ENCODE assay signal across 9 mouse cellular contexts in genomic region chr5:33589221-33589888, GRCm38 (mm10). TPM values are rescaled to one million over a fixed set of nuclear protein-coding genes. Genes with fewer than 3 reads are reported as not detected.
DNase-seq lines count a peak whose midpoint lies in the region; ATAC-seq and TF ChIP-seq lines count a peak whose summit lies in the region.
"Had no signal": no experiment of that assay in that cellular context is flagged by ENCODE, and none has a peak within 500 bp of the region (broad histone marks: within the 10 kb centered on the region; RNA-seq: fewer than 3 reads in every experiment).

No protein-coding gene starts in this region.

- no peak for TF ChIP-seq EP300 in stomach, postnatal 0 days (optimal IDR thresholded peaks at IDR 0.05)

- no peak overlapping the region for H3K4me2 ChIP-seq in neural tube, embryonic 12.5 days (replicated peaks)
- H3K4me2 ChIP-seq in stomach, postnatal 0 days (replicated peaks; ENCODE audit: low read depth) = no peak overlapping the region
- H3K4me2 ChIP-seq: embryonic facial prominence, embryonic 12.5 days had no signal

- H3K9me3 ChIP-seq in neural tube, embryonic 12.5 days = no peaks in the 10 kb centered on the region
- no peaks in the 10 kb centered on the region for H3K9me3 ChIP-seq in stomach, postnatal 0 days (ENCODE audit: control insufficient read depth, low read length)
- H3K9me3 ChIP-seq: embryonic facial prominence, embryonic 12.5 days had no signal

- H3K36me3 ChIP-seq in neural tube, embryonic 12.5 days = no peaks in the 10 kb centered on the region
- no peaks in the 10 kb centered on the region for H3K36me3 ChIP-seq in stomach, postnatal 0 days (ENCODE audit: control insufficient read depth, insufficient read depth, low read length)
- H3K36me3 ChIP-seq: embryonic facial prominence, embryonic 12.5 days had no signal

- H3K27ac ChIP-seq in neural tube, embryonic 12.5 days = no peak overlapping the region
- H3K27ac ChIP-seq in stomach, postnatal 0 days (replicated peaks) = no peak overlapping the region
- H3K27ac ChIP-seq: embryonic facial prominence, embryonic 12.5 days had no signal

- peaks cover 10% of the 10 kb centered on the region; the same call in 1 of the 2 replicates for H3K4me1 ChIP-seq in neural tube, embryonic 12.5 days
- no peaks in the 10 kb centered on the region for H3K4me1 ChIP-seq in stomach, postnatal 0 days (replicated peaks; ENCODE audit: control insufficient read depth, insufficient read depth)
- H3K4me1 ChIP-seq: embryonic facial prominence, embryonic 12.5 days had no signal

- no peak overlapping the region for H3K4me3 ChIP-seq in neural tube, embryonic 12.5 days
- H3K4me3 ChIP-seq in stomach, postnatal 0 days (ENCODE audit: low read depth, low read length) = no peak overlapping the region
- H3K4me3 ChIP-seq: embryonic facial prominence, embryonic 12.5 days had no signal

- peak; percentile 88 for ATAC-seq in common myeloid progenitor, adult 5-6 weeks (replicated peaks; ENCODE audit: low read depth, poor library complexity, severe bottlenecking)
- ATAC-seq in neural tube, embryonic 12.5 days (ENCODE audit: low FRiP score, low read depth) = peak; percentile 66; the same call in 1 of the 2 replicates
- ATAC-seq in stomach, postnatal 0 days (ENCODE audit: low FRiP score, low TSS enrichment) = no peak; the same call in 1 of the 2 replicates

- WGBS in neural tube, embryonic 12.5 days = 66% methylated on average over 5 of the region's 5 CpGs
- 65% methylated on average over 5 of the region's 5 CpGs for WGBS in stomach, postnatal 0 days

- H3K9ac ChIP-seq in neural tube, embryonic 12.5 days = no peak overlapping the region
- H3K9ac ChIP-seq in stomach, postnatal 0 days (ENCODE audit: low read length) = no peak overlapping the region
- H3K9ac ChIP-seq: embryonic facial prominence, embryonic 12.5 days had no signal

- TF ChIP-seq CTCF in stomach, postnatal 0 days (IDR thresholded peaks at IDR 0.05; ENCODE audit: low read depth) = peak; percentile 98

- peak; percentile 32 for DNase-seq in 3134 (ENCODE audit: extremely low read depth, insufficient read length, low spot score)
- DNase-seq in adipocyte (ENCODE audit: low spot score) = peak; percentile 86
- peak; percentile 40 to 47 for DNase-seq in gastrocnemius, adult 8-10 months (ENCODE audit: low spot score in 2 of 2)
- DNase-seq in kidney, adult 9 months = peak; percentile 57
- DNase-seq in liver = peak; percentile 78
- DNase-seq in stomach, postnatal 0 days (ENCODE audit: low spot score) = peak; percentile 80

- no peaks in the 10 kb centered on the region for H3K27me3 ChIP-seq in neural tube, embryonic 12.5 days (replicated peaks)
- no peaks in the 10 kb centered on the region for H3K27me3 ChIP-seq in stomach, postnatal 0 days (ENCODE audit: control insufficient read depth, insufficient read depth, low read length)
- H3K27me3 ChIP-seq: embryonic facial prominence, embryonic 12.5 days had no signal

RNA-seq across cellular contexts. Expression of gene Fam53a, which starts 40.1 kb away (rescaled TPM):
- total RNA-seq in common myeloid progenitor, adult 5-6 weeks (2017) = 18.6 and 20.8 TPM in 2 replicates
- total RNA-seq in gastrocnemius, adult 8-10 months (2022) = 10 to 100 TPM; 62.3 to 84.8 (median 69.4) TPM
- polyA plus RNA-seq in neural tube, embryonic 12.5 days (2016; fragmentation: Nextera tagmentation; extraction: Ambion mirVana) = 46.4 and 49.3 TPM in 2 replicates
- 44.9 and 45.0 TPM in 2 replicates for polyA plus RNA-seq in stomach, postnatal 0 days (2015; fragmentation: Nextera tagmentation; extraction: Ambion mirVana)

RNA-seq across cellular contexts. Expression of gene Gm9903, which starts 40.4 kb away (rescaled TPM):
- total RNA-seq in common myeloid progenitor, adult 5-6 weeks (2017) = not detected in 2 replicates
- total RNA-seq in gastrocnemius, adult 8-10 months (2022) = under 1 TPM in 3 of 4 experiments, not detected in 1; 0.27 to 0.46 (median 0.46) TPM
- polyA plus RNA-seq in neural tube, embryonic 12.5 days (2016; fragmentation: Nextera tagmentation; extraction: Ambion mirVana) = 0.49 and 0.61 TPM in 2 replicates
- 0.25 and 0.42 TPM in 2 replicates for polyA plus RNA-seq in stomach, postnatal 0 days (2015; fragmentation: Nextera tagmentation; extraction: Ambion mirVana)

Comparison
In these comparisons a context has a peak if more than half of its experiments do, and no peak if none do; other contexts are left out.
1. DNase-seq: peak in every context shown above with its lines; median percentile 86 in adipocyte; 80 in stomach, postnatal 0 days; 78 in liver; 57 in kidney, adult 9 months; 44 in gastrocnemius, adult 8-10 months; 32 in 3134.